Mouse (Mus musculus) lung, postnatal 0 days (tissue): Measurements from ENCODE around the gene Arvcf. TPM values are rescaled to one million over a fixed set of nuclear protein-coding genes. Genes with fewer than 3 reads are reported as not detected.

Experiments used
- ATAC-seq: fragments of 200-750 bp; cut with Nextera tagmentation; 2 replicates; pipeline ENCODE4 v1.8.0; 2017; ENCODE audit warnings: moderate library complexity
- DNase-seq: peaks from one replicate; pipeline ENCODE4 v3.0.0-alpha.2; 2016; ENCODE audit warnings: low spot score
- H3K27ac ChIP-seq: fragments of 300-500 bp; sonication (generic); 2 replicates; pipeline ENCODE4 v1.5.1; 2014; ENCODE audit warnings: antibody characterized with exemption, mild to moderate bottlenecking, low read length, mixed read lengths
- H3K27me3 ChIP-seq: fragments of 300-500 bp; sonication (generic); replicated peaks from 2 replicates; pipeline ENCODE4 v1.6.1; 2014; ENCODE audit warnings: low read length, mixed read lengths; ENCODE audit not compliant: insufficient read depth
- H3K36me3 ChIP-seq: fragments of 300-500 bp; sonication (generic); 2 replicates; pipeline ENCODE4 v1.6.1; 2014; ENCODE audit warnings: low read length, mixed read lengths; ENCODE audit not compliant: insufficient read depth
- H3K4me1 ChIP-seq: fragments of 300-500 bp; sonication (generic); 2 replicates; pipeline ENCODE4 v1.6.1; 2014; ENCODE audit warnings: antibody characterized with exemption, low read depth, low read length, mixed read lengths; ENCODE audit not compliant: insufficient read depth
- H3K4me2 ChIP-seq: fragments of 300-500 bp; sonication (generic); replicated peaks from 2 replicates; pipeline ENCODE4 v1.6.1; 2014; ENCODE audit warnings: low read depth, mild to moderate bottlenecking, low read length, moderate library complexity, mixed read lengths
- H3K4me3 ChIP-seq: fragments of 300-500 bp; sonication (generic); 2 replicates; pipeline ENCODE4 v1.5.1; 2014; ENCODE audit warnings: low read depth, low read length
- H3K9ac ChIP-seq: fragments of 300-500 bp; sonication (generic); replicated peaks from 2 replicates; pipeline ENCODE4 v1.6.1; 2014; ENCODE audit warnings: low read depth, mild to moderate bottlenecking
- H3K9me3 ChIP-seq: fragments of 300-500 bp; sonication (generic); 2 replicates; pipeline ENCODE4 v1.6.1; 2016; ENCODE audit warnings: low read length, mixed read lengths
- CTCF ChIP-seq: IDR thresholded peaks from 2 replicates; pipeline ENCODE4 v1.5.1; 2016; ENCODE audit warnings: antibody characterized with exemption, mild to moderate bottlenecking
- EP300 ChIP-seq: IDR thresholded peaks from 2 replicates; pipeline ENCODE4 v1.6.1; 2016; ENCODE audit warnings: antibody characterized with exemption, mild to moderate bottlenecking, control low read depth
- WGBS: fragments of 180-500 bp; shearing (Covaris S2); extraction: QIAGEN DNeasy Blood & Tissue Kit; methylation state at CpG from one replicate; pipeline ENCODE4 v1.1.7; 2014; 5-methylcytosine and 5-hydroxymethylcytosine counted together
- polyA plus RNA-seq: library from polyadenylated mRNA; unstranded; fragments of >200 nt; fragmentation: Nextera tagmentation; extraction: Ambion mirVana; gene quantifications from 2 replicates; pipeline ENCODE4 v1.2.1, GENCODE M21; 2015

Arvcf gene
- polyA plus RNA-seq, 1 experiment from 2014 or later, result 14.6 TPM

GRCm38 (mm10) chr16:18400472-18401216, 52.7 kb downstream of the Arvcf start:
- Histone ChIP-seq H3K9me3 (no peaks in the 10 kb centered on the region), H3K36me3 (no peaks in the 10 kb centered on the region), H3K4me2 (no peak overlapping the region), H3K27me3 (no peaks in the 10 kb centered on the region), H3K27ac (no peak overlapping the region), H3K4me3 (no peak overlapping the region), H3K4me1 (peaks cover 9% of the 10 kb centered on the region), H3K9ac (no peak overlapping the region)
- no peak for TF ChIP-seq EP300
- TF ChIP-seq CTCF, result no peak
- peak; percentile 59 for ATAC-seq
- 34% methylated on average over 7 of the region's 7 CpGs for WGBS
- peak; percentile 36 for DNase-seq

GRCm38 (mm10) chr16:18403285-18403684, 55.3 kb downstream of the Arvcf start:
- Histone ChIP-seq H3K9ac (no peak overlapping the region), H3K36me3 (no peaks in the 10 kb centered on the region), H3K27me3 (no peaks in the 10 kb centered on the region), H3K4me2 (no peak overlapping the region), H3K4me3 (no peak overlapping the region), H3K27ac (no peak overlapping the region), H3K9me3 (no peaks in the 10 kb centered on the region), H3K4me1 (no peaks in the 10 kb centered on the region)
- no peak for TF ChIP-seq EP300
- no peak for TF ChIP-seq CTCF
- DNase-seq (no peak), ATAC-seq (no peak)
- WGBS, result 86% methylated on average over 12 of the region's 12 CpGs

GRCm38 (mm10) chr16:18405091-18405854, 57.3 kb downstream of the Arvcf start:
- TF ChIP-seq EP300 (no peak), CTCF (no peak)
- Histone ChIP-seq H3K4me3 (no peak overlapping the region), H3K4me1 (no peaks in the 10 kb centered on the region), H3K27me3 (no peaks in the 10 kb centered on the region), H3K27ac (no peak overlapping the region), H3K9me3 (no peaks in the 10 kb centered on the region), H3K4me2 (no peak overlapping the region), H3K9ac (no peak overlapping the region), H3K36me3 (no peaks in the 10 kb centered on the region)
- WGBS, result 73% methylated on average over 13 of the region's 13 CpGs
- ATAC-seq, result peak; percentile 12; the same call in 1 of the 2 replicates
- DNase-seq, result no peak

GRCm38 (mm10) chr16:18405876-18406275, 57.9 kb downstream of the Arvcf start:
- Histone ChIP-seq H3K27me3 (no peaks in the 10 kb centered on the region), H3K9ac (no peak overlapping the region), H3K4me3 (no peak overlapping the region), H3K4me1 (no peaks in the 10 kb centered on the region), H3K4me2 (no peak overlapping the region), H3K36me3 (no peaks in the 10 kb centered on the region), H3K27ac (no peak overlapping the region), H3K9me3 (no peaks in the 10 kb centered on the region)
- WGBS, result 70% methylated on average over 2 of the region's 2 CpGs
- TF ChIP-seq CTCF, result no peak
- TF ChIP-seq EP300, result no peak
- DNase-seq, result no peak
- peak; percentile 14; the same call in 1 of the 2 replicates for ATAC-seq

GRCm38 (mm10) chr16:18406293-18406692, 58.3 kb downstream of the Arvcf start:
- no peak overlapping the region for H3K9ac ChIP-seq
- no peak overlapping the region for H3K27ac ChIP-seq

GRCm38 (mm10) chr16:18407912-18408311, 59.9 kb downstream of the Arvcf start:
- 0 out of 2 replicates have a peak, but pooled peaks cover 3% of the 10 kb centered on the region for H3K4me1 ChIP-seq
- H3K9ac ChIP-seq, result no peak overlapping the region
- no peaks in the 10 kb centered on the region for H3K36me3 ChIP-seq
- no peaks in the 10 kb centered on the region for H3K27me3 ChIP-seq
- DNase-seq, result peak; percentile 58
- peak; percentile 62 for ATAC-seq
- 36% methylated on average over 7 of the region's 7 CpGs for WGBS
- H3K9me3 ChIP-seq, result no peaks in the 10 kb centered on the region
- no peak overlapping the region for H3K4me2 ChIP-seq
- H3K27ac ChIP-seq, result 0 out of 2 replicates have a peak overlapping the region, but pooled peaks have one; percentile 40
- H3K4me3 ChIP-seq, result no peak overlapping the region
- TF ChIP-seq EP300, result no peak
- TF ChIP-seq CTCF, result no peak

More at GRCm38 (mm10) chr16:18406293-18406692, 58.3 kb downstream of the Arvcf start:
- no peaks in the 10 kb centered on the region for H3K9me3 ChIP-seq
- H3K36me3 ChIP-seq, result no peaks in the 10 kb centered on the region
- H3K27me3 ChIP-seq, result no peaks in the 10 kb centered on the region
- no peaks in the 10 kb centered on the region for H3K4me1 ChIP-seq
- DNase-seq, result peak; percentile 74
- ATAC-seq, result peak; percentile 68
- H3K4me3 ChIP-seq, result no peak overlapping the region
- H3K4me2 ChIP-seq, result no peak overlapping the region
- TF ChIP-seq CTCF (peak; percentile 95), EP300 (no peak)
- 23% methylated on average over 2 of the region's 2 CpGs for WGBS
